Mouse (Mus musculus) MEL (cell line): ENCODE data around the gene Sort1. TPM values are rescaled to one million over a fixed set of nuclear protein-coding genes. Genes with fewer than 3 reads are reported as not detected.

ENCODE experiments used
- DNase-seq: peaks from one replicate; pipeline ENCODE4 v3.0.0; 2011; ENCODE audit warnings: low read depth, low spot score
- H3K27ac ChIP-seq: 2 replicates; pipeline ENCODE4 v1.5.1; 2012; ENCODE audit warnings: low read depth, mild to moderate bottlenecking, control low read depth, low read length, moderate library complexity; ENCODE audit not compliant: control insufficient read depth
- H3K27me3 ChIP-seq, 2 experiments: fragments of 150-350 bp in 1 of 2; sonication (generic) in 1 of 2; 2 replicates each; pipeline ENCODE4 v1.6.1; 2012; ENCODE audit warnings: low read length in 2 of 2, mild to moderate bottlenecking in 2 of 2, improper control_type of control experiment in 1 of 2, moderate library complexity in 1 of 2; ENCODE audit not compliant: insufficient read depth in 2 of 2, control insufficient read depth in 1 of 2
- H3K36me3 ChIP-seq, 2 experiments: 2 replicates each; pipeline ENCODE4 v1.6.1; 2012 to 2014; ENCODE audit warnings: low read length in 2 of 2, improper control_type of control experiment in 1 of 2, inconsistent platforms in 1 of 2, mild to moderate bottlenecking in 1 of 2; ENCODE audit not compliant: insufficient read depth in 2 of 2, control insufficient read depth in 1 of 2
- H3K4me1 ChIP-seq, 2 experiments: fragments of 150-350 bp in 1 of 2; sonication (generic) in 1 of 2; 2 replicates each; pipeline ENCODE4 v1.6.1; 2012; ENCODE audit warnings: low read length in 2 of 2, improper control_type of control experiment in 1 of 2, mild to moderate bottlenecking in 1 of 2; ENCODE audit not compliant: insufficient read depth in 2 of 2, control insufficient read depth in 1 of 2
- H3K4me3 ChIP-seq, 2 experiments: fragments of 150-350 bp in 1 of 2; sonication (generic) in 1 of 2; 2 replicates each; pipeline ENCODE4 v1.5.1; 2012; ENCODE audit warnings: low read depth in 2 of 2, low read length in 2 of 2, mild to moderate bottlenecking in 2 of 2, moderate library complexity in 2 of 2, control low read depth in 1 of 2, improper control_type of control experiment in 1 of 2; ENCODE audit not compliant: control insufficient read depth in 1 of 2, insufficient read depth in 1 of 2
- H3K79me2 ChIP-seq: 2 replicates; pipeline ENCODE4 v1.6.1; 2012; ENCODE audit warnings: mild to moderate bottlenecking, low read length, moderate library complexity; ENCODE audit not compliant: control insufficient read depth, poor library complexity, insufficient read depth
- H3K9ac ChIP-seq: 2 replicates; pipeline ENCODE4 v1.6.1; 2012; ENCODE audit warnings: low read depth, mild to moderate bottlenecking, control low read depth, low read length, moderate library complexity; ENCODE audit not compliant: control insufficient read depth, poor library complexity, severe bottlenecking
- H3K9me3 ChIP-seq: fragments of 150-350 bp; sonication (generic); replicated peaks from 2 replicates; pipeline ENCODE4 v1.6.1; 2012; ENCODE audit warnings: mild to moderate bottlenecking, low read length, improper control_type of control experiment, moderate library complexity; ENCODE audit not compliant: insufficient read depth
- BHLHE40 ChIP-seq: IDR thresholded peaks from 2 replicates; pipeline ENCODE4 v1.6.1; 2012; ENCODE audit warnings: low read depth, mild to moderate bottlenecking, inconsistent platforms, low read length, improper control_type of control experiment, borderline replicate concordance
- CHD1 ChIP-seq: IDR thresholded peaks from 2 replicates; pipeline ENCODE4 v1.6.1; 2012; ENCODE audit warnings: low read depth, mild to moderate bottlenecking, inconsistent platforms, low read length, improper control_type of control experiment
- CHD2 ChIP-seq: IDR thresholded peaks from 2 replicates; pipeline ENCODE4 v1.6.1; 2011; ENCODE audit warnings: low read length, improper control_type of control experiment
- E2F4 ChIP-seq: IDR thresholded peaks from 2 replicates; pipeline ENCODE4 v1.6.1; 2011; ENCODE audit warnings: low read depth, low read length, improper control_type of control experiment, borderline replicate concordance
- GATA1 ChIP-seq: IDR thresholded peaks from 2 replicates; pipeline ENCODE4 v1.6.1; 2011; ENCODE audit warnings: low read depth, low read length, improper control_type of control experiment
- JUND ChIP-seq: IDR thresholded peaks from 2 replicates; pipeline ENCODE4 v1.6.1; 2011; ENCODE audit warnings: low read depth, mild to moderate bottlenecking, improper control_type of control experiment, low read length
- KAT2A ChIP-seq: conservative IDR thresholded peaks from 2 replicates; pipeline ENCODE4 v1.6.1; 2012; ENCODE audit warnings: low read depth, low read length, improper control_type of control experiment, inconsistent platforms
- MAFK ChIP-seq: IDR thresholded peaks from 2 replicates; pipeline ENCODE4 v1.6.1; 2011; ENCODE audit warnings: low read depth, mild to moderate bottlenecking, low read length, improper control_type of control experiment, borderline replicate concordance
- MEF2A ChIP-seq: IDR thresholded peaks from 2 replicates; pipeline ENCODE4 v1.6.1; 2014; ENCODE audit warnings: low read depth, mild to moderate bottlenecking, inconsistent platforms, low read length, improper control_type of control experiment; ENCODE audit not compliant: poor library complexity, insufficient replicate concordance, severe bottlenecking; ENCODE audit errors: extremely low read depth
- MXI1 ChIP-seq: IDR thresholded peaks from 2 replicates; pipeline ENCODE4 v1.6.1; 2011; ENCODE audit warnings: mild to moderate bottlenecking, low read depth, low read length, improper control_type of control experiment
- NELFE ChIP-seq: IDR thresholded peaks from 2 replicates; pipeline ENCODE4 v1.6.1; 2011; ENCODE audit warnings: low read depth, low read length, improper control_type of control experiment
- NRF1 ChIP-seq: IDR thresholded peaks from 2 replicates; pipeline ENCODE4 v1.6.1; 2014; ENCODE audit warnings: low read depth, mild to moderate bottlenecking, inconsistent platforms, low read length, improper control_type of control experiment, moderate library complexity; ENCODE audit not compliant: poor library complexity, insufficient read depth, severe bottlenecking
- POLR2AphosphoS2 ChIP-seq: IDR thresholded peaks from 2 replicates; pipeline ENCODE4 v1.6.1; 2011; ENCODE audit warnings: low read length, improper control_type of control experiment
- POLR2AphosphoS5 ChIP-seq: IDR thresholded peaks from 2 replicates; pipeline ENCODE4 v1.6.1; 2012; ENCODE audit warnings: low read depth, borderline replicate concordance, mild to moderate bottlenecking, inconsistent platforms, low read length, moderate library complexity, mixed read lengths
- RAD21 ChIP-seq: IDR thresholded peaks from 2 replicates; pipeline ENCODE4 v1.6.1; 2011; ENCODE audit warnings: mild to moderate bottlenecking, low read depth, low read length, improper control_type of control experiment
- RCOR1 ChIP-seq: IDR thresholded peaks from 2 replicates; pipeline ENCODE4 v1.6.1; 2012; ENCODE audit warnings: low read depth, mild to moderate bottlenecking, inconsistent platforms, low read length, improper control_type of control experiment
- SIN3A ChIP-seq: IDR thresholded peaks from 2 replicates; pipeline ENCODE4 v1.6.1; 2012; ENCODE audit warnings: low read length, improper control_type of control experiment, inconsistent platforms
- TAL1 ChIP-seq: IDR thresholded peaks from 2 replicates; pipeline ENCODE4 v1.6.1; 2012; ENCODE audit warnings: mild to moderate bottlenecking, inconsistent platforms, low read length, moderate library complexity, mixed read lengths
- TBP ChIP-seq: IDR thresholded peaks from 2 replicates; pipeline ENCODE4 v1.8.0; 2011; ENCODE audit warnings: low read depth, low read length, improper control_type of control experiment
- TCF12 ChIP-seq: IDR thresholded peaks from 2 replicates; pipeline ENCODE4 v1.6.1; 2014; ENCODE audit warnings: low read depth, mild to moderate bottlenecking, inconsistent platforms, low read length, improper control_type of control experiment, moderate library complexity
- USF1 ChIP-seq: IDR thresholded peaks from 2 replicates; pipeline ENCODE4 v1.6.1; 2014; ENCODE audit warnings: low read depth, mild to moderate bottlenecking, inconsistent platforms, low read length, improper control_type of control experiment, moderate library complexity
- USF2 ChIP-seq, 2 experiments: IDR thresholded peaks; 2 replicates each; pipeline ENCODE4 v1.6.1; 2011 to 2012; ENCODE audit warnings: improper control_type of control experiment in 2 of 2, low read length in 2 of 2, borderline replicate concordance in 1 of 2, inconsistent platforms in 1 of 2, low read depth in 1 of 2, mild to moderate bottlenecking in 1 of 2; ENCODE audit not compliant: insufficient read depth in 1 of 2
- ZC3H11A ChIP-seq: IDR thresholded peaks from 2 replicates; pipeline ENCODE4 v1.6.1; 2012; ENCODE audit warnings: low read depth, mild to moderate bottlenecking, inconsistent platforms, low read length, improper control_type of control experiment
- ZKSCAN1 ChIP-seq: IDR thresholded peaks from 2 replicates; pipeline ENCODE4 v1.6.1; 2012; ENCODE audit warnings: low read depth, mild to moderate bottlenecking, inconsistent platforms, low read length, improper control_type of control experiment, moderate library complexity
- ZNF384 ChIP-seq: IDR thresholded peaks from 2 replicates; pipeline ENCODE4 v1.6.1; 2012; ENCODE audit warnings: low read depth, mild to moderate bottlenecking, inconsistent platforms, low read length, improper control_type of control experiment
- polyA plus RNA-seq, 2 experiments: library from polyadenylated mRNA; stranded (reverse) in 1 of 2; unstranded in 1 of 2; fragments of >175 nt in 1 of 2; fragments of >200 nt in 1 of 2; gene quantifications; 2 replicates each; pipeline versions ENCODE4 v1.2.1 to v1.2.4; 2012; ENCODE audit warnings: low replicate concordance in 2 of 2, low read depth in 1 of 2; ENCODE audit not compliant: insufficient read length in 2 of 2, insufficient read depth in 1 of 2, missing spikeins in 1 of 2
- total RNA-seq: library from RNA; depleted of rRNA; stranded (reverse); fragments of 300-350 nt; gene quantifications from 2 replicates; pipeline ENCODE4 v1.2.3, GENCODE M21; 2012

The Sort1 gene
- total and polyA plus RNA-seq, 3 experiments: 10.2 to 28.3 (median 22.7) TPM

- TF ChIP-seq JUND (no peak), E2F4 (no peak), POLR2AphosphoS5 (no peak), GATA1 (peak; percentile 64), USF1 (no peak), TAL1 (no peak), RAD21 (no peak), ZNF384 (no peak), CHD2 (no peak), TCF12 (no peak)
- TF ChIP-seq, all 39 proteins: peak for 5
Measured at GRCm38 (mm10) chr3:108345855-108346254, 62.0 kb downstream of the Sort1 start (continued).

- no peaks in the 10 kb centered on the region for H3K9me3 ChIP-seq
- DNase-seq: no peak
- no peak overlapping the region for H3K27ac ChIP-seq
- TF ChIP-seq ZKSCAN1 (no peak), MEF2A (no peak), ZC3H11A (no peak), TBP (no peak), NRF1 (no peak), CHD2 (no peak), MAFK (no peak), MXI1 (no peak), USF1 (no peak), JUND (no peak), RCOR1 (no peak)
- peaks cover 2 to 3% of the 10 kb centered on the region in 2 experiments; a peak in 2 of 4 replicates for H3K4me1 ChIP-seq
- peaks cover 0 to 3% of the 10 kb centered on the region in 2 experiments; a peak in 2 of 4 replicates for H3K36me3 ChIP-seq
- H3K4me3 ChIP-seq: no peak overlapping the region
- H3K9ac ChIP-seq: no peak overlapping the region
- no peaks in the 10 kb centered on the region for H3K79me2 ChIP-seq
- no peaks in the 10 kb centered on the region for H3K27me3 ChIP-seq
Measured at GRCm38 (mm10) chr3:108348376-108348775, 64.5 kb downstream of the Sort1 start.

GRCm38 (mm10) chr3:108355245-108355644 is 71.4 kb downstream of the Sort1 start:
- no peak for DNase-seq
- Histone ChIP-seq H3K79me2 (no peaks in the 10 kb centered on the region), H3K36me3 (no peaks in the 10 kb centered on the region; a peak in 2 of 4 replicates), H3K4me1 (peaks cover 0 to 2% of the 10 kb centered on the region in 2 experiments; a peak in 1 of 4 replicates), H3K27ac (no peak overlapping the region), H3K4me3 (no peak overlapping the region), H3K9ac (no peak overlapping the region), H3K9me3 (no peaks in the 10 kb centered on the region), H3K27me3 (no peaks in the 10 kb centered on the region)
- TF ChIP-seq SIN3A: no peak
- no peak for TF ChIP-seq E2F4
- no peak for TF ChIP-seq BHLHE40
- no peak for TF ChIP-seq NELFE
- TF ChIP-seq USF2 (IDR thresholded peaks at IDR 0.05; ENCODE audit: borderline replicate concordance in 1 of 2, insufficient read depth in 1 of 2, low read depth in 1 of 2, low read length in 2 of 2): no peak
- TF ChIP-seq POLR2AphosphoS5: no peak
- no peak for TF ChIP-seq CHD1
- TF ChIP-seq POLR2AphosphoS2: no peak
- TF ChIP-seq KAT2A: no peak
